Mouse (Mus musculus): ENCODE measurements around the gene Nup54. TPM values are rescaled to one million over a fixed set of nuclear protein-coding genes. Genes with fewer than 3 reads are reported as not detected.

The Nup54 gene
- total RNA-seq, 2 experiments from 2014 or later: 30.0 to 38.5 TPM

DNA sequence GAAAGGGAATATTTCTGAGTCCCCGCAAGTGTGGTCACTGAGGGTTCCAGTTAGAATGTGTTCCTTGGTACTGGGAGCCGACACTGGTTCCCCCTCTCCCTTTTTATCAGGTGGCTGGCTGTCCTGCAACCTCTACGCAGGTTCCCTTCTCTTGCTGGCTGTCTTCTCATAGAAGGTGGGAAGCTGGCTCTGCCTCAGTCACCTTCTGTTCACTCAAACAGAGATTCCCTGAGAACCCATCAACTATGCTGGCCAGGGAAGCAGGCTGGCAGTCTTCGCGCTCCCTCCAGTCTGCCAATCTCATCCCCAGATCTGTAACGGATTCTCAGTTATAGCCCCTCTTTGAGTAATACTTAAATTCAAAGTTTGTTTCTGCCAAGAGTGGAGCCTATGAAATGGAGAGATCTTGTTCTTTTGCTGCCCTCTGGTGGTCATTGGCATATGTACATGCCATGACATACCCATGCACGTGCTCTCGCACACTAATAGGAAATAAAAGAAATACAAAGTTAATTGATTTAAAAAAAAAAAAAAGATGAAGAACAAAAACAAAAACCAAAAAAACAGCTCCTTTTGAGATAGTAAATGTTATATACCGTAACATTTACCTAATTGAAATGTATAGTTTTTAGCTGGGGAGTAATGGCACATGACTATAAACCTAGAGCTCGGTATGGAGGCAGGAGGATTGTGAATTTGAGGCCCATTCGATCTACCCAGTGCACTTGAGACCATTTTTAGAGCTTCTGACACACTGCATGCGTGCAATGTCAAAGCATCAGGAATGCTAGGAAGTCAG, 53.3 kb downstream of the Nup54 start:
- DNase-seq (ENCODE audit: extremely low spot score in 1 of 2, low spot score in 1 of 2): peak; percentile 58 to 88

DNA sequence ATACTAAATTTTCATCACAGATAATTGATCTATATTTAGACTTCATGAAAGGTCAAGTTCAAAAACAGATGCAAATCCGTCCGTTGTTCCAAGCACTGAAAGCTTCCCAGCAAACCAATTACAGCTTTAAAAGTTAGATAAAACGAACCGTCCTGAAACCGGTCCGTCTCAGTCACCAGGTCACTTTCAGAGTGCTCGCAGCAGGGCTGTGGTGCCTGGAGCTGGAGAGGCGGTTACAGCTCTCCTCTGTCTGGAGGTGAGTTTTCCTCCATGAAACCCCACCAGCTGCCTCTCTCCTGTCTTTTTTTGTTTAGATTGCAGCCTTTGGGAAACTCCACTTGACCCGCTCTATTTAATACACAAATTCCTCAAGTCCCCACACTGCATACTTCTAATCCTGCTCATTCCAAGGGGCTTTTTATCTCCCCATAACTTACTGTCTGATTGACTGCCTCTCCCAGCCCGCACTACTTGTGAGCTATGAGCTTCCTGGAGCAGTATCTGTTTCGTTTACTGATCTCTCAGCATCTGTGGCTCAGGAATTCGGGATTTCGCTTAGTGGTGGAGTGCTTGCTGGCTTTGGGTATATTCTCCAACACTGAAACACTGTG, 58.1 kb downstream of the Nup54 start:
- DNase-seq (ENCODE audit: extremely low spot score in 1 of 2, low spot score in 1 of 2): no peak

DNA sequence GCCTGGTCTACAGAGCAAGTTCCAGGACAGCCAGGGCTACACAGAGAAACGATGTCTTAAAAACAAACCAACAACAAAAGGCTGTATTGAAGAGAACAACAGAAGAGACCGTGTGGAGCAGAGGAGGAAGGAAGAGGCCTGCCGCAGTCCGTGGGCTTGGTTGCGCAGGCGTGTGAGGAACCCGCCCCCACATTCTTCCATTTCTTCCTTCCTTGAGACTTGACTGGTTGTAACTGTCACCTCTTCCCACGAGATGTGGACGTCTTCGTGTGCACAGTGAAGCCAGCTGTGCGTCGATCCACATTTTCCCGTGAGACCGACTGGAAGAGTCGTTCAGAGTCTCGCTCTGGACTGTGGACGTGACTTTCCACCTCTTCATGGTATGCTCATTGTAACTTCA, 59.7 kb downstream of the Nup54 start:
- DNase-seq (ENCODE audit: extremely low spot score in 1 of 2, low spot score in 1 of 2): no peak

DNA sequence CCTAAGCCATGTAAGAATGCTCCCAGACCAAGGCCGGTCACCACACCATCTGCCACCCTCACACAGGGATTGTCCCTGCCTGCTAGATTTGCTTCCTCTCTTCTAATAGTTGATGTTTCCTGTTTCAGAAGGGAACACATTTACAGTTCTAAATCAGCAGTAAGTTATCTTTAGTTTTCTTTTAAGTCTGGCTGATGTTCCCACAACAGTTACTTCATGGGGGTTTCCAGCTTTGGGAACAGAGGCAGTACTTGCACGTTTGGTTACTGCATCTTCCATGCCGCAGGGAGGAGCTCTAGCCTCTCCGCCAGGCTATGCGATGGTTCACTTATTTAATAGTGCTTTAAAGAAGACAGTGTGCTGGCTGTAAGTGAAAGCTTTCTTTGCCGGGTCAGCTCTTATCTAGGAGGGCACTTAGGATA, 60.3 kb downstream of the Nup54 start:
- DNase-seq (ENCODE audit: extremely low spot score in 1 of 2, low spot score in 1 of 2): no peak

DNA sequence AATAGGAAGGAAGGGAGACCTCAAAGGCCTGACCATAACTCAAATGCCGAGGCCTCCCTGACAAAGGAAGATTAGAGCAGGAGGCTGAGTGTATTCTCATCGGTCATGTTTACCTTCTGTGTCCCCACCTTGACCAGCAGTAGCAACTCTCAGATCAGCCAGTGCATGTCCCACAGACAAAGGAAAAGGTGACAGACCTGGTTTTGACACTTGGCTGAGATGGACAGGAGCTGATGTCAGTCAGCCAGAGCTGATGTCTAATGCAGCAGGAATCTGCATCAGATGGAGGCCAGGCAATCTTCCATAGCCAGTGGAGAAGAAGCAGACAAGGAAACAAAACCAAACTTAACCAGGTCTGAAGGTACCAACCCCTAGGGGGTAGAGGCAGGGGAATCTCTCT, 62.4 kb downstream of the Nup54 start:
- DNase-seq (ENCODE audit: extremely low spot score in 1 of 2, low spot score in 1 of 2): no peak

DNA sequence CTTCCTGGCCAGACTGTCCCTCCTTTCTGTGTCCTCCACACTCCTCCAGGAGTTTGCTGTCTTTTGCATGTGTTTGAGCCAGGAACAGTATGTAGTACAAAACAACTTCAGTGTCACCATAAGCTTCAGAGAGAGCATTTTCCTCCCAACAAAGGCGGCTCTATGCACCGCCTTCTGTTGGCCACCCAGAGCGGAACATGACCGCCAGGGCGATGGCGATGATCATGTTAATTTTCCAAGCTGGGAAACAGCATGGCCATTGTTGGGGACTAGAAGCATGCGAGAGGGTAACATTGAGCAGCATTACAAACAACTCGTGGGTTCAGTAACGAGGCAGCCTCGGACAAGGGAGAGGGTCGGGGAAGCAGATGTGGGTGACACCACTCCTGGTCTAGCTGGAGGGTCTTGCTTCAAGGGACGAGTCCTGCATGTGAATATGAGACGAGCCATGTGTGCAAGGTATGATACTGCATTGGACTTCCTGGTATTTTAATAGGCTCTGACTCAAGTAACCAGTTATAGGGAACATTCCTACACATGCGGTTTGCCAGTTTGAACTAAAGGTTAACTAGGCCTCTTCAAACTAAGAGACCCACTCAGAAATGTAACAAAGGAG, 63.5 kb downstream of the Nup54 start:
- no peak for DNase-seq (ENCODE audit: extremely low spot score in 1 of 2, low spot score in 1 of 2)

DNA sequence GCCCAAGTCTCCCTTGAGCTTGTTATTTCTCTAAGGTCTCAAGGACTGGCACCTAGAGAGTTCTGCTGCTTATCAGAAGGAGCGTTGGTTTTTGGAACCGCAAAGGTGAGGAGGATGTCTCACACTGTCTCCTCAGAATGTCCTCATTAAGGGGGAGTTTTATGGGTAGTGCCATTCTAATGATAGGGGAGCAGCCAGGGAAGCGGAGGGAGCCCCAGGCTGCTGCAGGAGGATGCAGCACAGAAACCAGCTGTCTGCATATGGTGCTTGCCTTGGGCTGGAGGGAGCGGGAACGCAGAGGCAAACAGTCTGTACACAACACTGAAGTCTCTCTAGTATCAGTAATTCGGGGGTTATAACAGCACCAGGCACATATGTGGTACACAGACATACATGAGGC, 64.1 kb downstream of the Nup54 start:
- no peak for DNase-seq (ENCODE audit: extremely low spot score in 1 of 2, low spot score in 1 of 2)

DNA sequence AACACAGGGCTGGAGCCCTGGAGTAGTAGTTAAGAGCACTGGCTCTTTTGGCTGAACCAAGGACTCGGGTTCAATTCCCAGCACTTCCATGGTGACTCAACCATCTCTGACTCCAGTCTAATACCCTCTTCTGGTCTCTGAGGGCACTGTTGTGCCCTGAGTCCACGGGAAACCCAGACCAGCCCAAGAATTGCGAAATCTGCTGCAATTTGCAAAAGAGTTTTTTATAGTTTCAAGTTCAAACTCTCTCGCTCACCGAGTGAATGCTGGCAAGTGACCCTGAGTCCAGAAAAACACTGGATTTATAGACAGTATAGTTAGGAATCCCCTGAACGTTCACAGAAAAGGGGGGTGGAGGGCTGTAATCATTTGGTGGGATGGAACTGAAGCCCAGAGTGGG, 64.6 kb downstream of the Nup54 start:
- DNase-seq (ENCODE audit: extremely low spot score in 1 of 2, low spot score in 1 of 2): no peak

DNA sequence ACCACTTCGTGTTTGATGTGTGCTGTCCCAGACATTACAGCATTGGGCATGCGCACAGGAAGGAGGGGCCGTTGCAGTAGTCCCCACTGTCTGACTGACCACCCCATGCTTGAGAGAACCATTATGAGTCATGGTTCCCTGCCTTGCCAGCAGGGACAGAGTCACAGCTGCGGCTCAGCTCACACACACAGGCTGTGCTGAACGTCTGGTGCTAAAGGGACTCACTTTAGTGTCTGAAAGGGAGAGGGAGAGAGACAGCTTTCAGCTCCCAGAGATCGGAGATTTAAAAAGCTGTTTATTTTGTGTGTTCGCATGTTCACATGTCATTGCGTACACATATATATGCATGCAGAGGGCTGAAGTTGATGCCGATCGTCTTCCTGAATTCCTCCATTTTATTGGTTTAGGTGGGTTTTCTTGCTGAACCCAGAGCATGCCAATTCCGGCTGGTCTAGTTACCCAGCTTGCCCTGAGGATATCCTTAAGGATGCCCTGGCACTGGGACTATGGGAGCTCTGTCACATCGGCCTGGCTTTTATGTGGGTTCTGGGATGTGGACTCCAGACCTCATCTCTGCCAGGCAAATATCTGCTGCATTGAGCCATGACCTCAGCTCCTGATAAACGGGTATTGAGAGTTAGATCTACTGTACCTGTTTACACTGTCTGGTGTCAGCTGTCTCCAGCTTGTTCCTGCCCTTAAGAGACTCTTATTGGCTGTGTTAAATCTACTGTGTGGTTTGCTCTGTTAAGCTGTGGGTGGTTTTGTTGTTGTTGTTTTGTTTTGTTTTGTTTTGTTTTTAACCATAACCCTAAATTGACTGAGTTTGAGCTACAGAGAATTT, 65.6 kb downstream of the Nup54 start:
- peak in 1 of 2 experiments; percentile 35 for DNase-seq (ENCODE audit: extremely low spot score in 1 of 2, low spot score in 1 of 2)

DNA sequence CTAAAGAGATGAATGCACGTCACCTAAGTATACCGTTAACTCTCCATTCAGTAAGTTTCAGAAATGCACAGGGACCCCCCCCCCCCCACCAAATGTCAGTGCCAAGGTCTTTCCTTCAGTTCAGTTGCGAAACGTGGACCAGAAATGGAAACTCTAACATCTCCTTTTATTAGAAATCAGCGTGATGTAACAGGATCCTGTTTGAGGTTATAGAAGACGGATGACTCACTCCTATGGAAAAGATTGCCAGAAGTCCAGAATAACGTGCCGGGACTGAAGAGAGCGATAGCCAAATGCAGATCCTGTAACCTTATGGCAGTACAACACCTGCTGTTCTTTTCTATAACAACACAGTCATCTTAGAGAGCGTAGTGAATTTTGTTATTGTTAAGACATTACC, 66.6 kb downstream of the Nup54 start:
- no peak for DNase-seq (ENCODE audit: extremely low spot score in 1 of 2, low spot score in 1 of 2)

DNA sequence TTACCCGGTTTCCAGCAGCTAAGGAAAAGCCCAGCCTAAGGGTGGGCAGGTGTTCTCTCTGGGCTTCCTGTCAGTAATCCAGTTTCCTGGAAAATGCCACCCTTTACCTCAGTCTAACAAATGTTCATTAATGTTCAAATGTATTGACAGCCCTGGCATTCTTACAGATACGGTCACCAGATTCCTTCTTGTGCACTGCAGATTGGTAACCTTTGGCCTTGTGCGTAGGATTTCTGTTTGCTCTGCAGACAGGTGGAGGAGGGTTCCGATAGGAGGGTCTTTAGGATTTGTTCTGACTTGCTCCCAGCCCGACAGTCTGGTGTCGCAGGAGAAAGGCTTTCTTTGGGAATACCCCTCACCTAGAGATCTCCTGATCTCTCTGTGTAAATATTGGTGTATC, 68.5 kb downstream of the Nup54 start:
- no peak for DNase-seq (ENCODE audit: extremely low spot score in 1 of 2, low spot score in 1 of 2)

Small RNA genes within 50 kb of the gene (microRNA-seq; reads per million reads assigned to microRNA genes)
- 0 reads per million in 2 experiments for gene Mir6415

Other genes starting within 250 kb of the Nup54 start
- not detected for gene U90926, start 219.8 kb downstream of the Nup54 start, total RNA-seq (2021)
- under 1 TPM in 1 of 2 experiments, not detected in 1; 0.79 TPM for gene Ppef2, start 178.9 kb downstream of the Nup54 start, total RNA-seq (2021)
- gene Naaa, start 157.0 kb downstream of the Nup54 start, total RNA-seq (2021): 10 to 100 TPM; 46.4 to 48.1 TPM
- gene Sdad1, start 124.7 kb downstream of the Nup54 start, total RNA-seq (2021): 10 to 100 TPM; 20.1 to 25.5 TPM
- gene Cxcl9, start 107.1 kb downstream of the Nup54 start, total RNA-seq (2021): not detected
- gene Art3, start 103.4 kb downstream of the Nup54 start, total RNA-seq (2021): 1 to 10 TPM; 5.0 to 5.5 TPM
- not detected for gene Cxcl10, start 86.3 kb downstream of the Nup54 start, total RNA-seq (2021)
- gene Scarb2, start 71.6 kb upstream of the Nup54 start, total RNA-seq (2021): 10 to 100 TPM; 91.2 to 92.7 TPM
- gene Fam47e, start 119.8 kb upstream of the Nup54 start, total RNA-seq (2021): under 1 TPM in 1 of 2 experiments, not detected in 1; 0.42 TPM
- 1 to 10 TPM; 2.2 to 2.7 TPM for gene Stbd1, start 167.8 kb upstream of the Nup54 start, total RNA-seq (2021)
- 1 to 10 TPM in 1 of 2 experiments, under 1 TPM in 1; 0.49 to 1.0 TPM for gene Ccdc158, start 240.1 kb upstream of the Nup54 start, total RNA-seq (2021)
- 1 to 10 TPM; 1.7 to 2.7 TPM for gene Shroom3, start 248.2 kb upstream of the Nup54 start, total RNA-seq (2021)

All from layer of hippocampus, postnatal 25 days (tissue).